ENCODE assay signal across 18 mouse cellular contexts in the genomic region with DNA sequence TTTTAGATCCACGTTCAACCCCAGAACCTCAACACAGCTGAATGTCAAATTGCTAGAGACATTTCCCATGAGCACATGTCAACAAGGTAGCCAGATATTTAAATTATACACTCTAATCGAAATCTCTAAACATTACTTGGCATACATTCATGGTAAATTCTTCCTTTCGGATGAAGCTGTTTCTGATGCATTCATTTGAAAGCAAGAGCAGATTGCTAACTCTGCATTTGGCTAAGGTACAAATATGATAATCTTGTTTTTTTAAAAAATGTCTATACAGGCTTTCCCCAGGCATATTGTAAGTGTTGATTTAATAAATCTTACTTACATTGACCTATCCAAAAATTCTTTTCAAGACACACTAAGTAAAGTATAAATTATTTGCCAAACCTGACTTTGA.
"Had no signal": no experiment of that assay in that cellular context is flagged by ENCODE, and none has a peak within 500 bp of the region (broad histone marks: within the 10 kb centered on the region; RNA-seq: fewer than 3 reads in every experiment).

No protein-coding gene starts in this region.

- H3K4me1 ChIP-seq: limb, embryonic 10.5 days; limb, embryonic 13.5 days; midbrain, embryonic 12.5 days; midbrain, embryonic 15.5 days; neural tube, embryonic 12.5 days; neural tube, embryonic 15.5 days had no signal

- H3K4me3 ChIP-seq: limb, embryonic 10.5 days; limb, embryonic 13.5 days; liver, embryonic 12.5 days; liver, embryonic 15.5 days; midbrain, embryonic 12.5 days; midbrain, embryonic 15.5 days; neural tube, embryonic 12.5 days; neural tube, embryonic 15.5 days had no signal

- ATAC-seq: liver, embryonic 12.5 days; midbrain, embryonic 15.5 days had no signal

- H3K36me3 ChIP-seq: limb, embryonic 10.5 days; limb, embryonic 13.5 days; liver, embryonic 12.5 days; liver, embryonic 15.5 days; midbrain, embryonic 12.5 days; midbrain, embryonic 15.5 days; neural tube, embryonic 12.5 days; neural tube, embryonic 15.5 days had no signal

- DNase-seq: kidney, postnatal 14 days; kidney, postnatal 4 days; liver; lung, adult 18-20 months; right cerebral cortex, adult 18-20 months; right cerebral cortex, postnatal 14 days; right cerebral cortex, postnatal 4 days; thymus, postnatal 25 days had no signal

- H3K27ac ChIP-seq: limb, embryonic 10.5 days; limb, embryonic 13.5 days; liver, embryonic 12.5 days; liver, embryonic 15.5 days; macrophage; midbrain, embryonic 12.5 days; midbrain, embryonic 15.5 days; neural tube, embryonic 12.5 days; neural tube, embryonic 15.5 days; stomach, postnatal 0 days had no signal

- H3K4me2 ChIP-seq: limb, embryonic 13.5 days; liver, embryonic 12.5 days; liver, embryonic 15.5 days; midbrain, embryonic 12.5 days; midbrain, embryonic 15.5 days; neural tube, embryonic 12.5 days; neural tube, embryonic 15.5 days had no signal

- H3K9me3 ChIP-seq: limb, embryonic 10.5 days; limb, embryonic 13.5 days; liver, embryonic 12.5 days; liver, embryonic 15.5 days; midbrain, embryonic 12.5 days; midbrain, embryonic 15.5 days; neural tube, embryonic 12.5 days; neural tube, embryonic 15.5 days had no signal

- H3K9ac ChIP-seq: limb, embryonic 13.5 days; liver, embryonic 12.5 days; liver, embryonic 15.5 days; midbrain, embryonic 12.5 days; midbrain, embryonic 15.5 days; neural tube, embryonic 12.5 days; neural tube, embryonic 15.5 days had no signal

- H3K27me3 ChIP-seq: limb, embryonic 13.5 days; liver, embryonic 12.5 days; liver, embryonic 15.5 days; midbrain, embryonic 12.5 days; midbrain, embryonic 15.5 days; neural tube, embryonic 12.5 days; neural tube, embryonic 15.5 days had no signal
